Mouse (Mus musculus) embryonic facial prominence, embryonic 12.5 days (tissue): ENCODE measurements at regions not wholly inside any gene's neighbourhood (a gene's known extent, or its start where the extent isn't known, plus 50 kb on each side); places are given as distances from the start of the nearest gene placed in this dataset.

Experiments
- ATAC-seq: fragments of 200-750 bp; cut with Nextera tagmentation; 2 replicates; pipeline ENCODE4 v1.8.0; 2017; ENCODE audit not compliant: insufficient number of reproducible peaks, insufficient read depth, low FRiP score, low TSS enrichment
- H3K27ac ChIP-seq: fragments of 300-500 bp; sonication (generic); 2 replicates; pipeline ENCODE4 v1.5.1; 2016; ENCODE audit warnings: mild to moderate bottlenecking
- H3K27me3 ChIP-seq: fragments of 300-500 bp; sonication (generic); 2 replicates; pipeline ENCODE4 v1.6.1; 2016; ENCODE audit warnings: mild to moderate bottlenecking, moderate library complexity
- H3K36me3 ChIP-seq: fragments of 300-500 bp; sonication (generic); 2 replicates; pipeline ENCODE4 v1.6.1; 2016; ENCODE audit warnings: mild to moderate bottlenecking
- H3K4me1 ChIP-seq: fragments of 300-500 bp; sonication (generic); 2 replicates; pipeline ENCODE4 v1.6.1; 2016
- H3K4me2 ChIP-seq: fragments of 300-500 bp; sonication (generic); replicated peaks from 2 replicates; pipeline ENCODE4 v1.6.1; 2016; ENCODE audit warnings: mild to moderate bottlenecking, moderate library complexity
- H3K4me3 ChIP-seq: fragments of 300-500 bp; sonication (generic); 2 replicates; pipeline ENCODE4 v1.5.1; 2016; ENCODE audit warnings: mild to moderate bottlenecking
- H3K9ac ChIP-seq: fragments of 300-500 bp; sonication (generic); 2 replicates; pipeline ENCODE4 v1.6.1; 2016; ENCODE audit warnings: mild to moderate bottlenecking, moderate library complexity
- H3K9me3 ChIP-seq: fragments of 300-500 bp; sonication (generic); 2 replicates; pipeline ENCODE4 v1.6.1; 2016; ENCODE audit warnings: mild to moderate bottlenecking, moderate library complexity
- WGBS: fragments of 180-500 bp; shearing (Covaris S2); methylation state at CpG from one replicate; pipeline ENCODE4 v1.1.7; 2016; 5-methylcytosine and 5-hydroxymethylcytosine counted together

- Histone ChIP-seq H3K36me3 (no peaks in the 10 kb centered on the region), H3K27ac (no peak overlapping the region), H3K4me2 (no peak overlapping the region), H3K9ac (no peak overlapping the region), H3K9me3 (no peaks in the 10 kb centered on the region), H3K27me3 (no peaks in the 10 kb centered on the region), H3K4me3 (no peak overlapping the region), H3K4me1 (no peaks in the 10 kb centered on the region)
- ATAC-seq = no peak
- WGBS = 77% methylated on average over 2 of the region's 2 CpGs
Observed at GRCm38 (mm10) chr5:149947491-149947890, 71.0 kb upstream of the Rxfp2 start.

DNA sequence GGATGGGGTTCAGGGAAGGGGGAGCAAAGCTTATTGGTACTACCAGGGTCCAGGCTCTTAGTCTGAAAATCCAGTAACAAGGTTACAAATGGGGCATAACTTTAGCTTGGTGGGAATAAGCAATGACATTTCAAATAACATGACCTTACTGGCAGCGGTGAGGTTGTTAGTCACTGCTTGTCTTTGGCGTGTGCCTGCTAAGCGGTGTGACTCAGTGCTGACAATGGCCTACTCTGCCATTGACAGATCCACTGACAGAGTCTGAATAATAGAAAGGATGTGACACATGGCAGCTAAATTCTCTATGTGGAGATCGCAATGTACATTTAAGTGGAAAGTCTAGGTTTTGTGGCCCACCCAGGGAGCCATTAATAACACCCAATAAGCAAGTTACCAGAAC, 61.5 kb upstream of the Rxfp2 start:
- Histone ChIP-seq H3K27ac (no peak overlapping the region), H3K4me3 (no peak overlapping the region), H3K4me2 (no peak overlapping the region), H3K36me3 (no peaks in the 10 kb centered on the region), H3K9ac (no peak overlapping the region), H3K9me3 (no peaks in the 10 kb centered on the region), H3K27me3 (no peaks in the 10 kb centered on the region), H3K4me1 (no peaks in the 10 kb centered on the region)
- no peak for ATAC-seq
- 89% methylated on average over 4 of the region's 4 CpGs for WGBS

- no peaks in the 10 kb centered on the region for H3K36me3 ChIP-seq
- no peak overlapping the region for H3K4me3 ChIP-seq
- WGBS = 84% methylated on average over 11 of the region's 11 CpGs
- no peak overlapping the region for H3K27ac ChIP-seq
- H3K27me3 ChIP-seq = no peaks in the 10 kb centered on the region
- H3K4me1 ChIP-seq = no peaks in the 10 kb centered on the region
- no peak overlapping the region for H3K4me2 ChIP-seq
- H3K9me3 ChIP-seq = no peaks in the 10 kb centered on the region
- H3K9ac ChIP-seq = no peak overlapping the region
- ATAC-seq = no peak
Observed at GRCm38 (mm10) chr5:149961178-149961577, 57.3 kb upstream of the Rxfp2 start.

DNA sequence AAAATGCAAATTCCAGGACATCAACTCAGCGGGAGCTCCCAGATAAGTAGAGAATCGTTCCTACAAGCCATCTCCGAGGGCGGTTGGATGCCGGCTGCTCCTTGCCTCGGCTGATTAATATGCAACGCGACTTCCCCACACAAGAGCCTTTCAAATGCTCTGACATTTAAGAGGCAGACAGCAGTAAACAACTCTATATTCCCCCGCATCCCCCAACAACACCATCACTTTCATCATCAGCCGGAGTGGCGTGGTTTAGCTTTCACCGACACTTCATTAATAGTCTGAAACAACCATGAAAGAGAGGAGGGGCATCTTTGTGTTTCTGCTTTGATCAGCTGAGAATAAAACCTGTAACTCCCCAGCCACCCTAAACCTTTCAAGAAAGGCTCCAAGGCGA, 53.7 kb upstream of the Rxfp2 start:
- H3K36me3 ChIP-seq = no peaks in the 10 kb centered on the region
- no peak overlapping the region for H3K27ac ChIP-seq
- H3K4me1 ChIP-seq = no peaks in the 10 kb centered on the region
- no peak overlapping the region for H3K9ac ChIP-seq
- H3K9me3 ChIP-seq = no peaks in the 10 kb centered on the region
- no peak overlapping the region; the same call in 1 of the 2 replicates for H3K4me2 ChIP-seq
- no peak for ATAC-seq
- no peak overlapping the region for H3K4me3 ChIP-seq
- H3K27me3 ChIP-seq = no peaks in the 10 kb centered on the region
- 22% methylated on average over 13 of the region's 13 CpGs for WGBS
